Mouse (Mus musculus) mammary gland, adult 2 months (tissue): ENCODE results near the gene Cdh26. TPM values are rescaled to one million over a fixed set of nuclear protein-coding genes. Genes with fewer than 3 reads are reported as not detected.

Experiments used
- polyA plus RNA-seq: library from polyadenylated mRNA; depleted of rRNA; stranded (reverse); fragments of >200 nt; gene quantifications from 2 replicates; pipeline ENCODE4 v1.2.3, GENCODE M21; 2012; ENCODE audit warnings: low replicate concordance; rRNA removed

The Cdh26 gene
- polyA plus RNA-seq, result 0.04 and 0.16 TPM in 2 replicates

DNA sequence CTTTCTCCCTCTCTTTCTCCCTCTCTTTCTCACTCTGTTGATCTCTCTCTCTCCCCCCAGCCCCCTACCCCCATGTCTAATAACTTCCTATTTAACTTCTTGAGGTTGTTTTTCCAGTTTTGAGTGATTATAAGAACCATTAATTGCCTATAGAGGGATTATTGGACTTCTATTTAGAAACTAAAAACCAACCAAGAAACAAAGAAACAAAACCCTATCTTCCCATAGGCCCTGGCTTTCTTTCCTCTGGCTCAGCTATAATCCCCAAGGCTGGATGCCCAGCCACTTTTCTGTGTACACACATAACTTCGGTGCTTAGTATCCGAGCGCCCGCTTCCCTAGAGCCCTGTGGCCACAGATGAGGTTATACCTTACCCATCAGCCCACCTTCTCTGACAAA lies at the start of gene Cdh26:
TSS of gene Cdh26 (plus strand) at position 301 of the 400 bp plus-strand sequence.

DNA sequence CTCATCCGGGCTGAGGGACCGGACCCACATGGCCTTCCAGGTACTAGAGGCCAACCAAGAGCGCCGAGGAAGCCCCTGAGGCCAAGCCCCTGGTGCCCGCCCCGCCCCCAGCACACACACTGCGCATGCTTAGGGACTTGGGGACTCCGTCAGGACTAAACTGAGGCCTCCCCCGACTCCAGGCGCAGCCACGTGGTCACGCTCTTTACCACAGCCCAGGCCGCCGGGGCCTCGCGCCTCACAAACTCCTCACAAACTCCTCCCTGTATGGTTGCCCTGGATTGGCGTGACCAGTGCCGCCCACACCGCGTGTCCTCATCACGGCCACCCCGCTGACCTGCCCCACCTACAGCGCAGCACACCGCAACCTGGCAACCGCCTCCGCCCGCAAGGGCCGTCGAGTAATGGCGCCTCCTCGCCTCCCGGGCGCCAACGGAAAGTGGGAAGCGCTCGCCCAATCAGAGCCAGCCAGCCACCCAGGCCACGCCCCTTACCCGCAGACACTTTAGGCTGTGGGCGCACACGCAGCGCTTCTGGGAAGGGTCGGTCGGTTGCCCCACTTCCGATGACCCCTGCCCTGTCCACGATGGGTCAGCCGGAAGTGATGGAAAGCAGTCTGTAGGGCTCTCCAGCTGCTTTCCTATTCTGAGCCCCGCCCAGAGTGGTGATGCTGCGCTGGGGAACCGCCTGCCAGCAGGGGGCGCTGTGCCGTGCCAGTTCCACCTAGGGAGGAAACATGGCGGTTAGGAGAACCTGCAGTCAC lies 23.1 kb upstream of the Cdh26 start, which contains the start of gene Sycp2:
TSS of gene Sycp2 (minus strand) at position 633 of the 763 bp plus-strand sequence.

DNA sequence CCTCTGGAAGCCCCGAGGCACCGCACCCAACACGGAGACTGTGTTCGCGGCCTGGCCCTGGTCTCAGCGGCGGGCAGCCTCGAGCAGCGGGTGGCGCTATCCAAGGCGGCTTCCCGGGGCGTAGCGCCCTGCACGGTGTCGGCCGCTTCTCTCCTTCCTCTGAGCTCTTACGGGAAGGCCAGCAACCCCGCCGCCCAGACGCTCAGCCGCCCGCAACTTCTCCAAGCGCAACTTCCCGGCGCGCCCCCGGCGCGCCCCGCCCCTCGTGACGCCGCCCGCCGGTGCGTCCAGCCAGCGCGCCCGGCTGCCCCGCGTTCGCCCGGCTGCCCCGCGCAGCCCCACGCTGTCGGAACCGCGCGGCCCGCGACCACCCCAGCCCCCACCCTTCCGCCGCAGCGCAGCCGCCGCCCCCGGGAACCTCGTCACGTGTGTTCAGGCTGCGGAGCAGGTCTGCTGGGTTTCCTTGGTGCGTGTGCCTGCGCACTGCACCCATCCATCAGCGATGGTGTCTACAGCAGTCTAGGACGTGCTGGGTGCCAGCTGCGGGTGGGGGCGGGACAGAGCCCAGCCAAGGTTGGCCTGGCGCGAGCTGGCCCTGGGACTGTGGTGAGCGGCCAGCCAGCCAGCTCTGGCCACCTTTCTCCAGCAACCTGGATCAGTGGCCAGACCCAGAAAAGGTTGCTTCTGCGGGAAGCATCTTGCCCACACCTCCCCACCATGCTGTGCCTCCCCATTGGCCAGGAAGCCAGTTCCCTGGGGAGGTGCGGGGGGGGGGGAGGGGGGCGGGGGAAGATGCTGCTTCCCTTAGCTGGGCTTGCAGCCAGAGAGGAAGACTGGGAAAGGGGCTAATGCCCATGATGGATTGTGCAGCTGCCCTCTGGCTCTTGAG lies 15.8 kb upstream of the Cdh26 start, which contains the start of the genes Ppp1r3d and Fam217b:
TSS of gene Ppp1r3d (minus strand) at position 212 of the 889 bp plus-strand sequence.
TSS of gene Fam217b (plus strand) at position 264 of the 889 bp plus-strand sequence.

Other genes with a start within 250 kb of the Cdh26 start
- gene Sycp2, start 22.8 kb upstream of the Cdh26 start, polyA plus RNA-seq, result 0.04 TPM in 1 of 2 replicates, not detected in the other
- 14.9 and 19.9 TPM in 2 replicates for gene Ppp1r3d, start 16.1 kb upstream of the Cdh26 start, polyA plus RNA-seq
- 3.6 and 5.6 TPM in 2 replicates for gene Fam217b, start 16.0 kb upstream of the Cdh26 start, polyA plus RNA-seq